Mouse (Mus musculus) thymus, postnatal 10 days (tissue): ENCODE data around the gene Gbf1.
A peak's percentile ranks its signal among the peaks of the same experiment; 100 is the strongest.

ENCODE experiments used
- DNase-seq, 2 experiments: peaks; one replicate each; pipeline ENCODE4 v3.0.0; 2021; ENCODE audit warnings: low spot score in 2 of 2

The Gbf1 gene

DNA sequence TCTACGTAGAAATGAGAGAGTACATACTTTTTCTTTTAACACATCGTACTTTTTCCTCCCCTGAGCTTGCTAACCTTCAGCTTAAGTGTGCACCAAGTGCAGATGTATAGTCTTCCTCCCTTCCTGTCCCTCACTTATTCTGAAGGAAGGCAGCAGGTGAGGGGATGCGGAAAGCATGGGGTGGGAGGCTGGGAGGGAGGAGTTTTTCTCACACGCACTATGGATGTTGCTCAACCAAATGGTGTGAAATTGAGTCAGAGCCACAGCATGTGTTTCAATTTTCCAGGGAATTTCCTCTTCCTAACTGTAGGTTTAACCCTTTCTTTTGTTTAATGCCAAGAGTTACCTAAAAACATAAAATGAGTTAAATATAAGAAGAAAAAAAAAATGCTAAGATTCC is 70.8 kb downstream of the Gbf1 start:
- no peak for DNase-seq

DNA sequence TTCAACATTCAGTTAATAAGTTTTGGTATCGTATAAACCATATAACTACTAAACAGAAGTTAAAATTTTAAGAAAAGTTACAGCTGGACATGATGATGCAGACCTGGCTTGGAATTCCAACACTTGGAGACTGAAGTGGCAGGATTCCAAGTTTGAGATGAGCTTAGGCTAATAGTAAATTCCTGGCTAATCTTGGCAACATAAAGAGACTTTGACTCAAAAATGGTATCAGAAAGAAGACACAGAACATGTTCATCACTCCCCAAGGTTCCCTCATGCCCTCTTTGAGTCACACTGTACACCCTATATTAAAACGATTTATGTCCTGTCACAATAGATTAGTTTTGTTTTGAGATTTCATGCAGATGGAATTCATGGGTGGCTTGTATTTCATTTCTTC is 72.6 kb downstream of the Gbf1 start:
- no peak for DNase-seq

DNA sequence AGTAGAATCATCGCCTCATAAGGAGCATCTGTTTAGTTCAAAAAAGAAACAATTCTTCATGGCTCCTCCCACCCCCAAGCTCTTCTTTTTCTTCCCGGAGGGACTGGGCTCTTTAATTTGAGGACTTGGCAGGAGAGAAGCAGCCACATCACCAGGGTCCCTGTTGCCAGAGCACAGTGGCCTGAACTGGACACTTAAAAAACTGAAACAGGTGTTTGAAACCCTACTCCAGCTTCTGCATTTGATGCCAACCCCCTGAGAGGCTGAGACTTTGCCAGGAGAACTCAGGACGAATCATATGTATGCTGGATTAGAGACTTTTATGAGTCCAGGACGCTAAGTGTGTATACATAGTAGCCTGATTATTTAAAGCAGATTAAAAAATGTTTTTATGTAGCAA is 73.2 kb downstream of the Gbf1 start:
- DNase-seq: no peak

DNA sequence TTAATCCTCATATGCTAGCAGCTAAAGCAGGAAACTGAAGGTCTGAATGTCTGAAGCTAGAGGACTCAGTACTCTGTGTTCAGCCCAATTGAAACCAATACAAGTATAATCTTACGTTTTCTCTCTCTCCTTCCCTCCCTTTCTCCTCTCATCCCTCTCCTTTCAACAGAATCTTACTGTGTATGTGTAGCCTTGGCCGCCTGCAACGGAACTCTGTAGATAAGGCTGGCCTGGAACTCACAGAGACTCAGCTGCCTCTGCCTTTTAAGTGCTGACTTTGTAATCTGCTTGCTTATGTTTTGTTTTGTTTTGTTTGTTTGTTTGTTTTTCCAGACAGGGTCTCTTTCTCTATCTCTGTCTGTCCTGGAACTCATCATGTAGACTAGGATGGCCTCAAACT is 74.0 kb downstream of the Gbf1 start:
- DNase-seq: no peak

DNA sequence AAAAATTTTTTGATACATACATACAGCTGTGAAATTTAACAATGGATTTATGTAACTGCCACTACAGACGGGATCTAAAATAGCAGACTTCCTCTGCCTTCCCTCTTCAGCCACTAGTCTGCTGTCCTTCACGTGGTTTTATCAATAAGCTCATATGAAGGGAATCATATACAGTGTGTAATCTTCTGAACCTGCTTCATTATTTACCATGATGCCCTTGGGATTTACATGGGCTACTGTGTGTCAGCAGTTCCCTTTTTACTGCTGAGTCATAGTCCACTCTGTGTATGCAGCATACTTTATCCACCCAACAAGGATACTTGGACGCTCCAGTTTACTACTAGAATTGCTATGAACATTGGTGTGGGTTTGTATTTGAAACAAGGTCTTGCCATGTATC is 75.0 kb downstream of the Gbf1 start:
- DNase-seq: no peak

DNA sequence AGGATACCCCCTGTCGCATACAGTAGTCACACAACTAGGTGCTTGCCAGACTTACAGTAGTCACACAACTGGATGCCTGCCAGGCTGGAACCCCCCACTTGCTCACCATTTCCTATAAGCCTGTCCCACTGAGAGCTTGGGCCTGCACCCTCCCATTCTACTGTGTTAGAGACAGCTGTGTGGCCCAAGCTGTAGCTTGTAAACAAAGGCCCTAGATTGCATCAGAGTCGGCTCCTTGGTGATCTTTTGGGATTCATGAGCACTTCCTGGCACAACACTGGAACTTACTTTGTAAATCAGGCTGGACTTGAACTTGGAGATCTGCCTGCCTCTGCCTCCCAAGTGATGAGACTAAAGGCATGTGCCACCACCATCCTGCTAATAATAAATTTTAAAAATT is 82.1 kb downstream of the Gbf1 start:
- no peak for DNase-seq

DNA sequence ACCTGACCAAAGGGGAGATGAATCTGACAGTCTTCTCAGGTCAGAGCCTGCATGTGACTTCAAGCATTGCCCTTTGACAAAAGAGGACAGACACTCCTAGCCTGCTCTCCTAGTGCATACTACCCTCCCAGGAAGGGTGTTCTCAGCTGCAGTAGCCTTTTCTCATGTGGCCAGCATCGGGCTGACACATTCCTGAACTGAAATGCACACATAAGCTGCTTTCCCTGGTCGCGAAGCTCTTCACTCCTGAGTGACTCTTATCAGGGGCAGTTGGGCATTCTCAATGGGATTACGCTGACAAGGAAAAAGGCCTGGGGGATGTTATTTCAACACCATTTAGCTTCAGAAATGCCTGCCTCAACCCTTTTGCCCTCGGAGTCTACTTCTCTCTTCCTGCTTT is 84.3 kb downstream of the Gbf1 start:
- DNase-seq: no peak

DNA sequence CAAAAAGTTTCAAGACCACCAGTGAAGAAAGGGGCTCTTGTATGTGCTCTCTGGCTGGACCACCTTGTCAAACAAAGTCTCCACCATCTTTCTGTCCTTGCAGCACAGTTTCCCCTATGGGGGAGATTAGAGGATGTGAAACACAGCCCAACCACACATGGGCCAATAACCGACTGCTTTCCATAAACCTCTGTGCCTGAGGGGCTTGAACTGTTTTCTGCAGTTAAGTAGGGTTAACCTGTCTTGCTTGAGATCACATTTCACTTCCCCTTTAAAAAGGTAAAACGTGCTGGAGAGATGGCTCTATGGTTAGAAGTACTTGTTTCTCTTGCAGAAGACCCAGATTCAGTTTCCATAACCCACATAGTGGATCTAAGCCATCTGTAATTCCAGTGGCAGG is 87.9 kb downstream of the Gbf1 start:
- DNase-seq: no peak

DNA sequence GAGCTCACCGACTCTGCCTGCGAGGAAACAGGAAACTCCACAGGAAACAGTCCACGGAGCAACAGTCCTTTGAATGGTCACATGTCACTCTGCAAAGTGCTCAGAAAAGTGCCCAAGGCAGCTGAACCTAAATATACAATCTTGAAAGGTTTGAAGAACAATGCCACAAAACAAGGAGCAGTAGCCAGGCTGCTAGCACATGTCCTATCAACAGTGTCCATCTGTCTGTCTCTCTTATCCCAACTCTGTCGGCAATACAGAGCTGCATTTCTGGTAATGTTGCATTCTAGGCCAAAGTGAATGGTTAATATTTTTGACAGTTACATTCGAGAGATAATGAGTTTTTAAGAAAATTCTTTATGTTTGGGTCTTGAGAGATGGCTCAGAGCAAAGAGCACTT is 90.1 kb downstream of the Gbf1 start:
- no peak for DNase-seq

DNA sequence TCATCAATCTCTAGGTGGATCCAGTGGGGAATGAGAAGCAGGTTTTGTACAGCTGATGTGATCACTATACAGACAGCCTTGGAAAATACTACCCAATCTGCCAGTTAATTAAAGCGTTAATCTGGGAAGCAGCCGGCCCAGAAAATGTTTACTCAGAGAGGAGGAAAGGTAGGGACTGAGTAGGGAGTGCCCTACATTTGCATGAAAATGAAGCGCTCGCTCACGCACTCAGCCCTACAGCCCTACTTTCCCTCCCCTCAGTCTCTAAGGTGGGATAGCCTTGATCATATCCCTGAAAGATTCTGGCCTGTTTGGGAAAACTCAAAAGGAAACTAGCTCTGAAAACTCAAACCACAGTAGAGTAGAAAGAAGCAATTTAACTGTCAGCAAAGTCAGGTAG is 92.3 kb downstream of the Gbf1 start:
- no peak for DNase-seq

DNA sequence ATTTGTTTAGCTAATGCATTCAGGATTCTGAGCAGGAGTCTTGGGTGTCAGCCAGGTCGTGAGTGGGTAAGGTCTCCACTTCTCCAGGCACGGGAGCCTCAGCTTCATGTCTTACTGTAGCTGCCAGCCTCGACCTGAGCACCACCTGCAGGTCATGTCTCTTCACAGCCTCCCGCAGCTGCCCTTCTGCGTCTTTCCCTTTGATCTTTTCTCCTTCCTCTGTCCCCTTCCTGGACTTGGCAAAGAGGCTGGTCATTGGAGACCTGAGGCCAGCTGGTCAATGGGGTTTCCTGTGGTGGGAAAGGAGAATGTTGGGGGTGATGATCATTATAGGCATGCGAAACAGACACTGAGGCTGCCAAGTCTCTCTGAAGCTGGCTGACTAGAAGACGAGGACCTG is 96.7 kb downstream of the Gbf1 start:
- no peak for DNase-seq

DNA sequence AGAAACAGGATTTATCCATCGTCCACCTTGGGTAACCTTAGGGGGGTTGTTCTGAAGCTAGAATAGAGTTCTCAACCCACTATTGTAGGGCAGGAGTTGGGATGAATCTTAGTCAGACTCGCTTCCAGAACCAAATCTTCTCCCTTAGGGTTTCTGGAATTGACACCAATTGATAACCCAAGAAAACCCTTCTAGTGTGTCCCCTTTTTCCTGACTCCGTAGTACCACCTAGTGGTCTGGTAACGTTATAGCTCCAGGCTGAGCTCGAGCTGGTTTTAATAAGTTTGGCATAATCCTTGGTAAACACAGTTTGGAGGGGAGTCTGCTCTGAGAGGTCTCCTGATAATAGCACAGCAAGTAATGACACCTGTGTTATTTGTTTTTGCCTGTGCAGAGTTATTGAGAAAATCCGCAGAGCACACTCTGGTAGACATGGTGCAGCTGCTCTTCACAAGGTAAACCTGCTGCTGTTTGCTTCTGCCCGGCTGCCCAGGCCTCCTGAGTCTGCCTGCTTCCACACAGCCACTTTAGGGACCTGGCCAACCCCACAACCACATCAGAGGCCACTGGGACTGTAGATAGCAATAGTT is 101.9 kb downstream of the Gbf1 start:
- peak in 1 of 2 experiments; percentile 53 for DNase-seq

DNA sequence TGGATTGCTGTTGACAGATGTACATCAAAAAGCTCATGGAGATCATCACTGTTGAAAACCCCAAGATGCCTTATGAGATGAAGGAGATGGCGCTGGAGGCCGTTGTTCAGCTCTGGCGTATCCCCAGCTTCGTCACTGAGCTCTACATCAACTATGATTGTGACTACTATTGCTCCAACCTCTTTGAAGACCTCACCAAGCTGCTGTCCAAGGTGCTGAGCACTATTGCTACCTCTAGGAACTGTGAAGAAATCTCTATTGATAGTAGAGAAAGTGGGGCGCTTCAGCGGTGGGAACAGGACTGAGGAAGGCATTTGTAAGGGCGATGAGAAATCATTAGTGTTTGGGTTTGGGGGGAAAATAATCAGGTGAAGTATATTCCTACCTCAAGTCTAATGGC is 112.5 kb downstream of the Gbf1 start:
- DNase-seq: no peak

DNA sequence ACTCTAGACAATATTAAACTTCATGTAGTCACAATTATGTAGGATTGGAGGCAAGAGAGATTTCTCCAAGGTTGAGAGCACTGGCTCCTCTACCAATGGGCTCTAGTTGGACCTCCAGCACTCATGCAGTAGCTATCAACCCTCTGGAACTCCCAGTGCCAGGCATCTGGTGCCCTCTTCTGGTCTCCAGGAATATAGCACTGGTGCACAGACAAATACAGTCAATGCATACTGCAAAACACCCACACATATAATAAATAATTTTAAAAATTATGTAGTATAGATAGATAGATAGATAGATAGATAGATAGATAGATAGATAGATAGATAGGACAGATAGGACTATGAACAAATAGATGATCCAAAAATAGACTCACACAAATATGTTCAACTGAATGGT is 123.0 kb downstream of the Gbf1 start:
- DNase-seq: peak in 1 of 2 experiments; percentile 37

DNA sequence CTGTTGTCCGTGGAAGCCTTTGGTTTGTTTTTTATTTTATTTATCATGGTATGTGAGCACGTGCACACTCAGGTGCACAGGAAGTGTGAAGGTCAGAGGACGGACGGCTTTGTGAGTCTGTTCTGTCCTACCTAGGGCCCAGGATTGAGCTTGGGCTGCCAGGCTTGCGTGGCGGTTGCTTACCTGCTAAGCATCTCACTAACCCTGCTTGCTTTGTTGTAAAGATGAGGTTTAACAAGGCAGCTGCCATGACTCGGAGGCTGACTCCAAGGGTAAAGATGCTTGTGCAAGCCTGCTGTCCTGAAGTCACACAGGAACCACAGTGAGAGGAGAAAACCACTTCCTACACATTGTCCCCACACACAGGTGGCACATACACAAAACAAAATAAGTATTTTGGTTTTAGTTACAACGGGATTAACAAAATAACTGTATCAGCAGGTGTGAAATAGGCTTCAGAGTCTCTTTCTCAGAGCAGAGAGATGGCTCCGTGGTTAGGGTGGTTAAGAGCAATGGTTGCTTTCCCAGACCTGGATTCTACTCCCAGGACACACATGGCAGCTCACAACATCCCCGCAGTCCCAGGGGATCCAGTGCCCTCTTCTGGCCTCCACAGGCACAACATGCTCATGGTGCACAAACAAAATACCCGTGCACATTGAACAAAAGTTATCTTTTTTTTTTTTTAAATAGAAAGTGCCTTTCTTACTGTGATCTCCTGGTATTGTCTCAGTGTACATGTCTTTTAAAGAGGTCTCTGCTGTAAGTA is 130.0 kb downstream of the Gbf1 start:
- DNase-seq: peak; percentile 25 to 33

DNA sequence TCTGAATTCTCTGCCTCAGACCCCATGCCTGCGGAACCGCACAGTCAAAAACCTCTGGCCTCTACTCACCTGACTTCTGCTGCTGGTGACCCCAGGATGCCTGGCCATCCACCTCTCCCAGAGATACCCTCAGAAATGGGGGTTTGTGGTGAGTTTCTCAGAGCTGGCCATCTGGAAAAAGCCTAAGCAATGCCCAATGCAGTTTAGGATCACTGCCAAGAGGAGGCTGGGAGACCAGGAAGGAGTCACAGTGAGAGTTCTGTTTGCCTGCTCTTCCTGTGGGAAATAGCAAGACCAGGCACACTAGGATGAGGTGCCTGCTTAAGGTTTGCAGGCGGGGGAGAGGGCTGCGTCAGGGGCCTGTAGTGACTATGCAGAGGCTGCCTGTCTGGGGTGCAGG is 132.4 kb downstream of the Gbf1 start:
- DNase-seq: no peak

DNA sequence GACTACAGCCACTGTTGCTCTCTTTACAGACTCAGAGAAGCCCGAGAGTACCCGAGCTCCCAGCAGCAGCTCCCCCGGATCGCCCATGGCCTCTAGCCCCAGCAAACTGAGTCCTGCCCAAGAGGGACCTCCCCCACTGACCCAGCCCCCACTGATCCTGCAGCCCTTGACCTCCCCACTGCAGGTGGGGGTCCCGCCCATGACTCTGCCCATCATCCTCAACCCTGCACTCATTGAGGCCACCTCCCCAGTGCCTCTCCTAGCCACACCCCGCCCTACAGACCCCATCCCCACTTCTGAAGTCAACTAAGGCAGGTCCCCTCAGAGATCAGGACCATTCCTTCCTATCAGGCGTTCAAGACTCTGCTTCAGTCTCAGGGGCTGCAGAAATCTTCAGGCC is 133.3 kb downstream of the Gbf1 start:
- DNase-seq: no peak

DNA sequence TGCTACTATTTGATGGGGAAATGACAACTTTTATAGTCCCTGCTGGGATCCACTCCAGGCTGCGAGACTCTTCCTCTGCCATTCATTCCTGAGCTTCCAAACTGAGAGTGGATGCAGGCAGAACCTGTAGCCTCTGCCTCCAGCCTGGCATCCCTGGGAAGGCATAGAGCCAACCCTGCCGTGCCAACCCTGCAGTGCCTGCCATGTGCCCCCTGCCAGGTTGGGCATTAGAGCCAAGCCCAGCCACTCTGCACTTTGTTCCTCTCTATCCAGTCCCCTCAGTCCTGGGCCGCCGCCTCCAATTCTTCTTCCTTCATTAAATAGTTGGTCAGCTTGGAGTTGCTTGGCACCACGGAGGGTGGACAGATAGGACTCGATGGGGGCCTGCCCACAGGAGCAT is 133.7 kb downstream of the Gbf1 start:
- DNase-seq: no peak

DNA sequence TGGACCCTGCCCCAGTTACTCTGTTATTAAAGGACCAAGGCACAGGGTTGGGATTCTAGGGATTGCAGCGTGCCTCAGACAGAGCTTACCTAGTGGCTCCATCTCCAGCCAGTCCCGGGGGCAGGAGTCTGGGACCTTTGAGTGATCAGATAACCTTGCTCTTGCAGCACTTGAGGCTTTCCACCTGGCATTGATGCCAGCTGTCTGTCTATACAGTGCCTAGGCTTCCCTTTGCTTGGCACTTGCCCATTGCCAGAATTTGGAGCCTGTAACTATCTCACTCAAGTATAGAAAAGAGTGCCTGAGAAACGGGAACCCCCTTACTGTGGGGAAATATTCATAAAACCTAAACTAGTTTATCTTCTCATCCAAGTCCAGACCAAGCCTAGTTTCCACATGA is 134.6 kb downstream of the Gbf1 start:
- DNase-seq: no peak

DNA sequence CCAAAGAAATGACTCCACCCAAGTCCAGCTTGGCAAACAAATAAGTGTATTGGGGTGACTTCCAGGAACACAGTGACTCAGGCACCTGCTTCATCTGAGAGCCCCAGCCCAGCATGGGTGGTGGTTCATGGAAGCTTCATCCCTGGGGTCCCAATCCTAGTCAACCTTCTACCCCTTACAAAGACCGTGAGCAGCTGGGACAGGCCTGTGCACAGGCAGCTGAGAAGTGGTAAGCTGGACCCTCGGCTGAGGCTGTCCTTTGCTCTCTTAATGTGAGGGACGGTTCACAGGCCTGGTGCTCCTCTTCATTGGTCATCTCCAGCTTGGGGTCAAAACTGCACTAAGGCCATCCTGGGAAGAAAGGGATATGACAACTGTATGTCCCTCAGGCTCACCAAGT is 135.3 kb downstream of the Gbf1 start:
- DNase-seq: no peak

DNA sequence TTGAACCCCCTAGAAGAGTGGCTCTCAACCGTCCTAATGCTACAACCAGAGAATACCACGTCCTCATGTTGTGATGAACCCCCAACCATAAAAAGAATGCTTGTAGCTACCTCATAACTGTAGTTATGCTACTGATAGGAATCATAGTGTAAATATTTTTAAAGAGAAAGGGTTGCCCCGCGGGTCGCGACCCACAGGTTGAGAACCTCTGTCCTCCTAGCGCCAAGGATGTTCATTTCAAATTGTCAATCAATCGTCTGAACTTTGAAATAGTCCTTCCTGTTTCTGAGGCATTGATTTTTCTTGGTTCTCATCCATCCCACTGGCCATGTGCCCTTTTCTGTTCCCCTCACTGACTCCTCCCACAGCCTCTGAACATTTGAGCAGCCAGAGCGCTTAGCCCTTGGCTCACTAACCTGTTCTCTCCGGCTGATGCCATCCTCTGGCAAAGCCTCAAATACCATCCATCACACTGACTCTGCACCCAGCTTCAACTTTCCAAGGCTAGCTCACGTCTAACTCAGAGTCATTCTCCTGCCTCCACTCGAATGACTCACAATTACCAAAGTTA is 138.3 kb downstream of the Gbf1 start:
- DNase-seq: no peak

DNA sequence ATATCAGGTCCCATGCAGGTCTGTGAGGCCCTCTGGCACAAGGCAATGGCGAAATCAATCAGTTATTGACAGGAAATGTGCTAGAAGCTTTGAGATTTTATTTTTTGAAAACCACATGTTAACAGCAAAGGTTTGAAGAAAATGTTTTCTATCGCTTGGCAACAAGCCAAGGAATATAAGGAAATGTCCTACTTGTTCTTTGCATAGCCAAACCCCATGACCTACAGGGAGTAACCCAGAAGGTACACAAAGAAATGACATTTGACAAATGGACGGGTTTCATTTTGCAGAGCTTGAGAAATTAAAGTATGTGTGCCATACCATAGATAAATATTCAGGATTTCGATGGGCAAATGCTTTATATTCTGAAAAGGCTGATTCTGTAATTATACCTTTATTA is 144.6 kb downstream of the Gbf1 start:
- DNase-seq: no peak

DNA sequence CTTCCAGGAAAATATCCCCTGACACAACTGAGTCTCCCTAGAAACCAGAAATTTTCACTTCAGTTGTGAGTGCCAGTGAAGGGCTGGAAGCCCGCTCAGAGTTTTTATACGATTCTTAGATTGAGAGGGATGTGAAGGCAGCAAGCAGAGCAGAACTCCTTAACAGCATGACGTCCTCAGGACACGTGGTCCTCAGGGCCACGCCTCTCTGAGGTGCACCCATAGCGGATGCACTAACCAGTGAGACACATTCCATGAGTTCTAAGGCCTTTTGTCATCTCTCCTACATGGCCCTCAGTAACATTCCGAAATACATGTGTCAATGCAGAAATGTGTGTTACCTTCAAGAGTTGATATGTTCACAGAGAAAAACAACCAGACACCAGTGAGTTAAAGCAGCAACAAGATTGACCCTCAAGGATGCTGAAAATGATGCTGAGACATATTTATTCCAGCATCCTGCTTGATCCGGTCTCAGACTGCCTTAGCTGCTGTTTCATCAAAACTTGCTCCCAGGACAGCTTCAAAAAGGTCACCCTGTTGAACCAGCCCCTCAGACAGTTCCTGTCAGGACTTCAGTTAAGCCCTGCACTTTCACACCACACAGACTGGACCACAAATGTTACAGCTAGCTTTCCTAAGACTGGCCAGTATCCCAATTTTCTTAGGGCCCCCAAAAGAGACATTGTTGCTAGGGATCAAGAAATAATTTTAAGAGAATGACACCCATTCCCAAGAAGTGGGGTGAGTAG is 148.2 kb downstream of the Gbf1 start:
- DNase-seq: no peak
